Mouse (Mus musculus) common myeloid progenitor, adult 5-6 weeks (primary cell): ENCODE results near the gene Slc35c1. TPM values are rescaled to one million over a fixed set of nuclear protein-coding genes. Genes with fewer than 3 reads are reported as not detected.
"Not testable (repeated sequence)": the region's sequence is repeated elsewhere in the genome, so short reads cannot be mapped to it uniquely, and the experiment has no call there.

Experiments used
- ATAC-seq: replicated peaks from 2 replicates; pipeline ENCODE4 v1.8.0; 2016; ENCODE audit warnings: low read depth, mild to moderate bottlenecking, moderate TSS enrichment, inconsistent platforms; ENCODE audit not compliant: poor library complexity, severe bottlenecking
- total RNA-seq: library from RNA; stranded (forward); fragments of 200-1000, 187-1606 nt; gene quantifications from 2 replicates; pipeline ENCODE4 v1.2.3, GENCODE M21; 2017

Slc35c1 gene
- total RNA-seq, 1 experiment from 2014 or later, result 19.4 TPM

GRCm38 (mm10) chr2:92477672-92478312 lies 17.5 kb upstream of the Slc35c1 start:
- no peak for ATAC-seq

- ATAC-seq, result not testable (repeated sequence)
These were observed 16.2 kb upstream of the Slc35c1 start for GRCm38 (mm10) chr2:92476580-92476979.

GRCm38 (mm10) chr2:92475711-92476110 lies 15.4 kb upstream of the Slc35c1 start:
- no peak for ATAC-seq

GRCm38 (mm10) chr2:92474920-92475319 lies 14.6 kb upstream of the Slc35c1 start:
- no peak for ATAC-seq

- ATAC-seq, result no peak
These were observed 11.7 kb upstream of the Slc35c1 start for GRCm38 (mm10) chr2:92471886-92472670.

- peak; percentile 24 for ATAC-seq
These were observed 4.4 kb upstream of the Slc35c1 start for GRCm38 (mm10) chr2:92464690-92465089.

GRCm38 (mm10) chr2:92461215-92461614 lies 877 bp upstream of the Slc35c1 start:
- no peak for ATAC-seq

- ATAC-seq, result peak; percentile 73
These were observed 1.0 kb downstream of the Slc35c1 start for GRCm38 (mm10) chr2:92459141-92459920.

GRCm38 (mm10) chr2:92458481-92458880 lies 1.9 kb downstream of the Slc35c1 start:
- ATAC-seq, result no peak

GRCm38 (mm10) chr2:92456970-92457530 lies 3.3 kb downstream of the Slc35c1 start:
- ATAC-seq, result peak; percentile 13; the same call in 1 of the 2 replicates

GRCm38 (mm10) chr2:92455704-92456103 lies 4.6 kb downstream of the Slc35c1 start:
- no peak for ATAC-seq

GRCm38 (mm10) chr2:92454166-92454565 lies 6.2 kb downstream of the Slc35c1 start:
- ATAC-seq, result no peak

GRCm38 (mm10) chr2:92451126-92451525 lies 9.2 kb downstream of the Slc35c1 start:
- ATAC-seq, result no peak

GRCm38 (mm10) chr2:92447121-92447740 lies 13.1 kb downstream of the Slc35c1 start:
- ATAC-seq, result no peak

GRCm38 (mm10) chr2:92446656-92447055 lies 13.7 kb downstream of the Slc35c1 start:
- ATAC-seq, result no peak

- ATAC-seq, result no peak
These were observed 14.4 kb downstream of the Slc35c1 start for GRCm38 (mm10) chr2:92445890-92446289.

GRCm38 (mm10) chr2:92444376-92444775 lies 16.0 kb downstream of the Slc35c1 start:
- peak; percentile 83 for ATAC-seq

GRCm38 (mm10) chr2:92443313-92443712 lies 17.0 kb downstream of the Slc35c1 start:
- ATAC-seq, result no peak

GRCm38 (mm10) chr2:92442419-92443001 lies 17.8 kb downstream of the Slc35c1 start:
- ATAC-seq, result peak; percentile 43; the same call in 1 of the 2 replicates

- ATAC-seq, result no peak
These were observed 19.9 kb downstream of the Slc35c1 start for GRCm38 (mm10) chr2:92440432-92440831.
